Mouse (Mus musculus) kidney, adult 2 months (tissue): Measurements from ENCODE around the gene Plekha5.

Experiments used
- CTCF ChIP-seq: fragments of 200-500 bp; conservative IDR thresholded peaks from 2 replicates; pipeline ENCODE4 v1.5.1; 2011; ENCODE audit warnings: low read depth, mild to moderate bottlenecking, control low read depth, low read length, moderate library complexity, mixed read lengths; ENCODE audit not compliant: insufficient read depth, insufficient read length
- POLR2A ChIP-seq: fragments of 200-500 bp; IDR thresholded peaks from one replicate; pipeline ENCODE4 v1.6.1; 2011; ENCODE audit warnings: low read depth, low read length, control low read depth

DNA sequence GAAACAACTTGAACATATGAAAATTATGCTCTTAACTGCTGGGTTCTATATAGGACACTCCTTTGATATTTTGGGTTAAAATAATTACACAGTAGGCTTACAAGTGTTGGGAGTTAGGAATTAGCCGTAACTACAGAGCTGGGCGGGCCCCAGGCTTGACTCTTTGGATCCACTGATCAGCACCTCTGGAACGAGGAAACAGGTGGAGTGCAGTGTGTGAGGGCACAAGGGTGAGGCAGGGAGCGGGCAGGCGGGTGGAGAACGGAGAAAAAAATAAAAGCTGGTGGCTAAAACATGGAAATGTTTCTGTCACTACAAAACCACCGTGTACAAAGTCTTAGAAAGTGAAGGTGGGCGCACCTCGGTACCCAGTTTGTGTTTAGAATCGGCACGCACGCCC lies 218.8 kb downstream of the Plekha5 start:
- TF ChIP-seq POLR2A, result no peak
- no peak for TF ChIP-seq CTCF
